Mouse (Mus musculus) liver, embryonic 16.5 days (tissue): Measurements from ENCODE around the gene Tiam2. TPM values are rescaled to one million over a fixed set of nuclear protein-coding genes. Genes with fewer than 3 reads are reported as not detected.

Experiments used
- ATAC-seq: fragments of 200-750 bp; cut with Nextera tagmentation; 2 replicates; pipeline ENCODE4 v1.8.0; 2017; ENCODE audit warnings: low read depth, mild to moderate bottlenecking, moderate number of reproducible peaks, moderate library complexity
- H3K27ac ChIP-seq: fragments of 300-500 bp; sonication (generic); 2 replicates; pipeline ENCODE4 v1.5.1; 2014; ENCODE audit warnings: mild to moderate bottlenecking, low read length
- H3K27me3 ChIP-seq: fragments of 300-500 bp; sonication (generic); 2 replicates; pipeline ENCODE4 v1.6.1; 2014; ENCODE audit warnings: low read depth, low read length, mixed read lengths; ENCODE audit not compliant: control insufficient read depth, insufficient read depth
- H3K36me3 ChIP-seq: fragments of 300-500 bp; sonication (generic); 2 replicates; pipeline ENCODE4 v1.6.1; 2014; ENCODE audit warnings: mild to moderate bottlenecking; ENCODE audit not compliant: control insufficient read depth, insufficient read depth
- H3K4me1 ChIP-seq: fragments of 300-500 bp; sonication (generic); 2 replicates; pipeline ENCODE4 v1.6.1; 2014; ENCODE audit warnings: low read depth, low read length, mixed read lengths; ENCODE audit not compliant: control insufficient read depth
- H3K4me2 ChIP-seq: fragments of 300-500 bp; sonication (generic); 2 replicates; pipeline ENCODE4 v1.6.1; 2014; ENCODE audit warnings: low read depth, low read length, mixed read lengths
- H3K4me3 ChIP-seq: fragments of 300-500 bp; sonication (generic); 2 replicates; pipeline ENCODE4 v1.5.1; 2014; ENCODE audit warnings: low read depth, mild to moderate bottlenecking, low read length
- H3K9ac ChIP-seq: fragments of 300-500 bp; sonication (generic); 2 replicates; pipeline ENCODE4 v1.6.1; 2014; ENCODE audit warnings: low read depth, low read length
- H3K9me3 ChIP-seq: fragments of 300-500 bp; sonication (generic); replicated peaks from 2 replicates; pipeline ENCODE4 v1.6.1; 2016; ENCODE audit warnings: low read length; ENCODE audit not compliant: control insufficient read depth
- WGBS: fragments of 180-500 bp; shearing (Covaris S2); extraction: QIAGEN DNeasy Blood & Tissue Kit; methylation state at CpG from one replicate; pipeline ENCODE4 v1.1.7; 2014; ENCODE audit not compliant: insufficient replicate concordance; 5-methylcytosine and 5-hydroxymethylcytosine counted together
- polyA plus RNA-seq: library from polyadenylated mRNA; unstranded; fragments of >200 nt; fragmentation: Nextera tagmentation; extraction: Ambion mirVana; gene quantifications from 2 replicates; pipeline ENCODE4 v1.2.1, GENCODE M21; 2015

Gene Tiam2
- polyA plus RNA-seq, 1 experiment from 2014 or later, result 0.86 TPM

GRCm38 (mm10) chr17:3368386-3368785, 42.0 kb downstream of the Tiam2 start:
- ATAC-seq, result no peak
- Histone ChIP-seq H3K9ac (no peak overlapping the region), H3K27ac (no peak overlapping the region), H3K27me3 (no peaks in the 10 kb centered on the region), H3K9me3 (no peaks in the 10 kb centered on the region), H3K4me3 (no peak overlapping the region), H3K36me3 (no peaks in the 10 kb centered on the region), H3K4me2 (no peak overlapping the region), H3K4me1 (no peaks in the 10 kb centered on the region)
- WGBS, result 43% methylated on average over 1 of the region's 1 CpGs

DNA sequence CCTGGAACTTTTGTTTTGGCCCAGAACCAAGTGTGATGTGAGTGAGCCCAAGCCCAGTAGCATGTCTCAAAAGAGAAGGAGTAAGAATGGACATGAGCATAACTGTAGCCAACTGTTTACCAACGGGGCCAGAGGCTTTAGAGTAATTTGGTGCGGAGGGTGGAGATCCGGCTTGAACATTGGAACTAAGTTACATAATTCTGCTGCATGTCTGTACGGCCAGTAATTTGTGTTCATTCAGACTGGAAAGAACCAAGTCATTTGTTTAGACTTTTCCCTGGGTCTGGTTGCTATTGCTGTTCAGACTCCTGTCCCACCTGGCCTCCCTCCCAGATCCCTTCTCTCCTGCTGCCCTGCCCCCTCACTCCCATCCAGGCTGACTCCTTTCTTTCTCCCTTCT, 43.3 kb downstream of the Tiam2 start:
- H3K4me3 ChIP-seq, result no peak overlapping the region
- no peak overlapping the region for H3K27ac ChIP-seq
- H3K27me3 ChIP-seq, result no peaks in the 10 kb centered on the region
- H3K36me3 ChIP-seq, result no peaks in the 10 kb centered on the region
- 60% methylated on average over 4 of the region's 4 CpGs for WGBS
- no peak overlapping the region for H3K4me2 ChIP-seq
- H3K9me3 ChIP-seq, result no peaks in the 10 kb centered on the region
- H3K9ac ChIP-seq, result no peak overlapping the region
- no peaks in the 10 kb centered on the region for H3K4me1 ChIP-seq
- no peak for ATAC-seq

- Histone ChIP-seq H3K36me3 (no peaks in the 10 kb centered on the region), H3K27me3 (no peaks in the 10 kb centered on the region), H3K4me2 (no peak overlapping the region), H3K4me3 (no peak overlapping the region), H3K9ac (no peak overlapping the region), H3K9me3 (no peaks in the 10 kb centered on the region), H3K27ac (no peak overlapping the region), H3K4me1 (no peaks in the 10 kb centered on the region)
- 48% methylated on average over 2 of the region's 2 CpGs for WGBS
- no peak for ATAC-seq
Observed at GRCm38 (mm10) chr17:3378606-3379005, 52.2 kb downstream of the Tiam2 start.

- Histone ChIP-seq H3K4me1 (no peaks in the 10 kb centered on the region), H3K27me3 (no peaks in the 10 kb centered on the region), H3K4me3 (no peak overlapping the region), H3K9me3 (no peaks in the 10 kb centered on the region), H3K9ac (no peak overlapping the region), H3K4me2 (no peak overlapping the region), H3K27ac (no peak overlapping the region), H3K36me3 (no peaks in the 10 kb centered on the region)
- ATAC-seq, result no peak
- WGBS, result 33% methylated on average over 9 of the region's 13 CpGs
Observed at GRCm38 (mm10) chr17:3379753-3380588, 53.6 kb downstream of the Tiam2 start.

GRCm38 (mm10) chr17:3385391-3385790, 59.0 kb downstream of the Tiam2 start:
- no peak overlapping the region for H3K4me2 ChIP-seq
- H3K4me3 ChIP-seq, result no peak overlapping the region
- no peak overlapping the region for H3K27ac ChIP-seq
- H3K9ac ChIP-seq, result no peak overlapping the region
- H3K27me3 ChIP-seq, result no peaks in the 10 kb centered on the region
- H3K9me3 ChIP-seq, result no peaks in the 10 kb centered on the region
- ATAC-seq, result no peak
- no peaks in the 10 kb centered on the region for H3K36me3 ChIP-seq
- WGBS, result 45% methylated on average over 1 of the region's 1 CpGs
- no peaks in the 10 kb centered on the region for H3K4me1 ChIP-seq

- H3K36me3 ChIP-seq, result no peaks in the 10 kb centered on the region
- H3K9ac ChIP-seq, result no peak overlapping the region
- no peak for ATAC-seq
- H3K27me3 ChIP-seq, result no peaks in the 10 kb centered on the region
- no peak overlapping the region for H3K4me3 ChIP-seq
- 33% methylated on average over 4 of the region's 4 CpGs for WGBS
- no peaks in the 10 kb centered on the region for H3K4me1 ChIP-seq
- no peak overlapping the region for H3K27ac ChIP-seq
- H3K4me2 ChIP-seq, result no peak overlapping the region
- no peaks in the 10 kb centered on the region for H3K9me3 ChIP-seq
Observed at GRCm38 (mm10) chr17:3387819-3388218, 61.4 kb downstream of the Tiam2 start.

DNA sequence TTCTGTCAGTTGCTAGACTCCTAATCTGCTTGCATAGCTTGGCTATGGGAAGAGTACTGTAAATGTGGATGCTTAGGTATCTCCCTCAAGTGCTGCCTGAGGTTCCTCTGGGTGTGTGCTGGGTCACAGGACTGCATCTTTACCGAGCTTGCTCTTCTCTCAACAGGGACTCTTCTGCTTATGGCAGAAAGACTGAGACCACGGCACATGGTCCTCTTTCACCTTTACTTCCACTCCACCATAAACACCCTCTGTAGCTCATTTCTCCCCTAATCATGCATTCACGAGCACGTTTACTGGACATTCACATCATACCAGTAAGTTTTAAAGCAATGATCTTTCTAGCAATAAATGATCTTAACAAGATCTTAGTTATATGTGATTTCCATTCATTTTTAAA, 63.4 kb downstream of the Tiam2 start:
- Histone ChIP-seq H3K4me1 (no peaks in the 10 kb centered on the region), H3K9me3 (no peaks in the 10 kb centered on the region), H3K9ac (no peak overlapping the region), H3K27me3 (no peaks in the 10 kb centered on the region), H3K4me2 (no peak overlapping the region), H3K4me3 (no peak overlapping the region), H3K36me3 (no peaks in the 10 kb centered on the region), H3K27ac (no peak overlapping the region)
- 61% methylated on average over 4 of the region's 4 CpGs for whole genome bisulfite sequencing
- ATAC-seq, result no peak

- Histone ChIP-seq H3K4me1 (no peaks in the 10 kb centered on the region), H3K4me2 (no peak overlapping the region), H3K27me3 (no peaks in the 10 kb centered on the region), H3K36me3 (no peaks in the 10 kb centered on the region), H3K27ac (no peak overlapping the region), H3K9ac (no peak overlapping the region), H3K4me3 (no peak overlapping the region), H3K9me3 (no peaks in the 10 kb centered on the region)
- no peak for ATAC-seq
- WGBS, result 83% methylated on average over 2 of the region's 2 CpGs
Observed at GRCm38 (mm10) chr17:3393981-3394380, 67.6 kb downstream of the Tiam2 start.

- Histone ChIP-seq H3K27me3 (no peaks in the 10 kb centered on the region), H3K4me3 (no peak overlapping the region), H3K4me2 (no peak overlapping the region), H3K9me3 (no peaks in the 10 kb centered on the region), H3K4me1 (no peaks in the 10 kb centered on the region), H3K9ac (no peak overlapping the region), H3K36me3 (no peaks in the 10 kb centered on the region), H3K27ac (no peak overlapping the region)
- WGBS, result 61% methylated on average over 2 of the region's 2 CpGs
- no peak for ATAC-seq
Observed at GRCm38 (mm10) chr17:3394985-3395384, 68.6 kb downstream of the Tiam2 start.
